Mouse (Mus musculus): ENCODE measurements around the gene Cmas.
A peak's percentile ranks its signal among the peaks of the same experiment; 100 is the strongest.

Gene Cmas

GRCm38 (mm10) chr6:142752331-142753246, 3.9 kb upstream of the Cmas start:
- DNase-seq: no peak

- no peak for DNase-seq
Measured at GRCm38 (mm10) chr6:142757334-142757965, 964 bp downstream of the Cmas start.

- DNase-seq: no peak
Measured at GRCm38 (mm10) chr6:142757976-142758375, 1.5 kb downstream of the Cmas start.

GRCm38 (mm10) chr6:142758562-142758961, 2.1 kb downstream of the Cmas start:
- DNase-seq: no peak

- no peak for DNase-seq
Measured at GRCm38 (mm10) chr6:142759633-142760032, 3.1 kb downstream of the Cmas start.

GRCm38 (mm10) chr6:142764933-142765332, 8.4 kb downstream of the Cmas start:
- no peak for DNase-seq

- DNase-seq: no peak
Measured at GRCm38 (mm10) chr6:142767305-142767704, 10.8 kb downstream of the Cmas start.

- DNase-seq: peak in 1 of 2 experiments; percentile 21
Measured at GRCm38 (mm10) chr6:142769896-142770295, 13.4 kb downstream of the Cmas start.

GRCm38 (mm10) chr6:142771643-142772042, 15.2 kb downstream of the Cmas start:
- no peak for DNase-seq

GRCm38 (mm10) chr6:142773566-142773965, 17.1 kb downstream of the Cmas start:
- DNase-seq: no peak

- no peak for DNase-seq
Measured at GRCm38 (mm10) chr6:142776935-142777334, 20.4 kb downstream of the Cmas start.

GRCm38 (mm10) chr6:142779045-142779811, 22.7 kb downstream of the Cmas start:
- peak; percentile 65 to 67 for DNase-seq

GRCm38 (mm10) chr6:142779812-142780573, 23.5 kb downstream of the Cmas start:
- DNase-seq: no peak

- no peak for DNase-seq
Measured at GRCm38 (mm10) chr6:142780574-142781033, 24.1 kb downstream of the Cmas start.

- no peak for DNase-seq
Measured at GRCm38 (mm10) chr6:142781286-142781685, 24.8 kb downstream of the Cmas start.

GRCm38 (mm10) chr6:142785343-142785742, 28.9 kb downstream of the Cmas start:
- peak; percentile 63 for DNase-seq

GRCm38 (mm10) chr6:142786106-142786505, 29.6 kb downstream of the Cmas start:
- no peak for DNase-seq

- no peak for DNase-seq
Measured at GRCm38 (mm10) chr6:142788042-142788987, 31.8 kb downstream of the Cmas start.

GRCm38 (mm10) chr6:142789736-142790135, 33.2 kb downstream of the Cmas start:
- DNase-seq: no peak

- no peak for DNase-seq
Measured at GRCm38 (mm10) chr6:142792241-142792968, 35.9 kb downstream of the Cmas start.

GRCm38 (mm10) chr6:142793468-142793867, 37.0 kb downstream of the Cmas start:
- DNase-seq: no peak

Measured in cerebellum, adult 18-20 months (tissue).